Mouse (Mus musculus) ES-E14 (cell line): ENCODE measurements around the gene Pprc1. TPM values are rescaled to one million over a fixed set of nuclear protein-coding genes. Genes with fewer than 3 reads are reported as not detected.

Source experiments
- DNase-seq: peaks from one replicate; pipeline ENCODE4 v3.0.0-alpha.2; 2013; ENCODE audit warnings: low read depth, low spot score
- H3K27ac ChIP-seq: 2 replicates; pipeline ENCODE4 v1.5.1; 2012; ENCODE audit warnings: low read depth, mild to moderate bottlenecking, low read length, moderate library complexity, mixed read lengths; ENCODE audit not compliant: poor library complexity, insufficient read depth, severe bottlenecking
- H3K36me3 ChIP-seq: 2 replicates; pipeline ENCODE4 v1.6.1; 2012; ENCODE audit warnings: mild to moderate bottlenecking, low read length, moderate library complexity, mixed read lengths; ENCODE audit not compliant: control insufficient read depth, poor library complexity, insufficient read depth, severe bottlenecking
- H3K4me1 ChIP-seq, 2 experiments: fragments of 150-350 bp in 1 of 2; sonication (generic) in 1 of 2; 2 replicates each; pipeline ENCODE4 v1.6.1; 2012; ENCODE audit warnings: low read length in 2 of 2, mild to moderate bottlenecking in 1 of 2, mixed read lengths in 1 of 2; ENCODE audit not compliant: control insufficient read depth in 2 of 2, insufficient read depth in 2 of 2, poor library complexity in 1 of 2
- H3K4me3 ChIP-seq, 2 experiments: fragments of 150-350 bp in 1 of 2; sonication (generic) in 1 of 2; 2 replicates each; pipeline ENCODE4 v1.5.1; 2012; ENCODE audit warnings: low read length in 2 of 2, low read depth in 1 of 2, mild to moderate bottlenecking in 1 of 2, mixed read lengths in 1 of 2; ENCODE audit not compliant: insufficient read depth in 1 of 2, poor library complexity in 1 of 2, severe bottlenecking in 1 of 2
- H3K9ac ChIP-seq: 2 replicates; pipeline ENCODE4 v1.6.1; 2012; ENCODE audit warnings: low read depth, mild to moderate bottlenecking, low read length, mixed read lengths; ENCODE audit not compliant: poor library complexity, insufficient read depth, severe bottlenecking
- H3K9me3 ChIP-seq: fragments of 150-350 bp; sonication (generic); 2 replicates; pipeline ENCODE4 v1.6.1; 2012; ENCODE audit warnings: low read depth, mild to moderate bottlenecking, low read length; ENCODE audit not compliant: control insufficient read depth, insufficient read depth
- CHD2 ChIP-seq: IDR thresholded peaks from 2 replicates; pipeline ENCODE4 v1.6.1; 2014; ENCODE audit warnings: mild to moderate bottlenecking, low read depth, low read length, inconsistent platforms
- HCFC1 ChIP-seq: IDR thresholded peaks from 2 replicates; pipeline ENCODE4 v1.6.1; 2012; ENCODE audit warnings: low read length, inconsistent platforms, borderline replicate concordance; ENCODE audit not compliant: insufficient read depth
- MAFK ChIP-seq: IDR thresholded peaks from 2 replicates; pipeline ENCODE4 v1.6.1; 2014; ENCODE audit warnings: mild to moderate bottlenecking, low read depth, low read length, inconsistent platforms; ENCODE audit not compliant: insufficient read depth
- ZC3H11A ChIP-seq: IDR thresholded peaks from 2 replicates; pipeline ENCODE4 v1.6.1; 2012; ENCODE audit warnings: low read depth, mild to moderate bottlenecking, inconsistent platforms, low read length, borderline replicate concordance
- ZNF384 ChIP-seq: IDR thresholded peaks from 2 replicates; pipeline ENCODE4 v1.6.1; 2012; ENCODE audit warnings: low read depth, low read length, inconsistent platforms
- in situ Hi-C, 2 experiments: fragments of 600-800 bp; cut with MboI; formaldehyde crosslinking; loops; one replicate each; pipeline ENCODE4 v1.15.1; 2025; ENCODE audit warnings: low sequenced_read_pairs in 2 of 2, inconsistent platforms in 1 of 2; ENCODE audit not compliant: unreplicated experiment in 2 of 2
- total RNA-seq: library from RNA; depleted of rRNA; stranded (reverse); fragments of 300-350 nt; gene quantifications from 2 replicates; pipeline ENCODE4 v1.2.3, GENCODE M21; 2012

Gene Pprc1
- total RNA-seq, 1 experiment = 68.4 TPM

DNA sequence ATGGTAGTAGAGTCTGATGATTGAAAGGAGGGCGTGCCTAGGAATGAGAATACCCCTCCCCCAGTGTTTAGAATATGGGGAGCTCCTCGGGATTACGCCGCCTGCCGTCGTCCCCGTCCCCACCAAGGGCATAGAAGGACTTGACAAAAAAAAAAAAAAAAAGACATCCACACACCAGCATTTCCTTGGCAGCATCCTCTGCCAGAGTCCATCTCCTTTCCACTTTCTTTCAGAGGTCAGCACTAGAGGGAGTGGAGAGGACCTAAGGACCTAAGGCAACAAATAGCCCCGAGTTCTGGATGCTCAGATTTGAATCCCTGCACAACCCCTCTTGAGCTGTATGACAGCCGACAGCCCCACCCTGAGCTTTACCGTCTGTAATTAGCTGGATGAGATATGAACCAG lies 1.9 kb downstream of the Pprc1 start:
- Histone ChIP-seq H3K36me3 (no peaks in the 10 kb centered on the region), H3K4me1 (peaks cover 4 to 16% of the 10 kb centered on the region in 2 experiments; a peak in 3 of 4 replicates), H3K27ac (peak overlapping the region; percentile 93), H3K4me3 (peak overlapping the region in 1 of 2 experiments; percentile 68; a peak in 3 of 4 replicates), H3K9ac (no peak overlapping the region), H3K9me3 (no peaks in the 10 kb centered on the region)
- TF ChIP-seq ZNF384 (peak; percentile 85), HCFC1 (no peak)
- no peak for DNase-seq
- in situ Hi-C loops = no loop called here

DNA sequence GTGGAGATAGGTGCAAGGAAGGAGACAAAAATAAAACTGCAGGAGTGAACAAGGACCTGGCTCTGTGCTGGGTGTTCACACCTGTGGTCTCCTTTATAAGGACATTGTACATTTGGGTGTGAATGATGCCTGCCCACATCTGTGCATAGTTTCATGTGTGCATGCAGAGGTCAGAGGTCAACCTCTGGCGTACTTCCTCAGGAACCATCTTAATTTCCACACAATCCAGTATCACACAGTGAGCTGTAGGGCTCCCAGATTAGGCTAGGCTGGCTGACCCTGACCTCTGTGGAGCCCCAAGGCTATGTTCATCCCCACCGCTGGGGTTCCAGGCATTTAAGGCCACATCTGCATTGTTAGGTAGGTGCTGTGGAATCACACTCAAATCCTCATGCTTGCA lies 2.7 kb downstream of the Pprc1 start:
- Histone ChIP-seq H3K36me3 (no peaks in the 10 kb centered on the region), H3K4me1 (peaks cover 4 to 16% of the 10 kb centered on the region in 2 experiments; a peak in 3 of 4 replicates), H3K27ac (peak overlapping the region; percentile 93), H3K4me3 (no peak overlapping the region), H3K9ac (no peak overlapping the region), H3K9me3 (no peaks in the 10 kb centered on the region)
- TF ChIP-seq MAFK (no peak), ZNF384 (no peak), CHD2 (no peak), HCFC1 (no peak), ZC3H11A (no peak)
- in situ Hi-C loops = no loop called here
- DNase-seq = no peak

DNA sequence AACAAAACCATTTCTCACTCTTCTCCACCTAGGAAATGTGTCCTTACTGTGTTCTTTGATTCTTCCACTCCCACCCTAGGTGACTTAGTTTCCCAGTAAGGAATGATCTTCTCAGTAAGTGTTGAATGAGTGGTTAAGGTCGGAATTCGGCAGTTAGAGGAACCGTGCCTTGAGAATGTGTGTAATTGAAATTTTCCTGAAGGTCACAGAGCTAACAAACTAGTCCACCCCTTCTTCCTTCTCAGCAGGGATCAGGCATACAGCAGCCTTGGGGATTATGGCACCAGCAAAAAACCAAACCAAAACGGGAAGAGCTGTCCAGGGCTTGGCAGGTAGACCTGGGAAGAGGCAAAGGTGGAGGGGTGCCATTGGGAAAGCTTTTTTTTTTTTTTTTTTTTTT lies 4.4 kb downstream of the Pprc1 start:
- no peak for DNase-seq
- in situ Hi-C loops = no loop called here
- H3K9me3 ChIP-seq = no peaks in the 10 kb centered on the region
- peaks cover 4 to 15% of the 10 kb centered on the region in 2 experiments; a peak in 3 of 4 replicates for H3K4me1 ChIP-seq
- no peak overlapping the region for H3K4me3 ChIP-seq
- H3K36me3 ChIP-seq = no peaks in the 10 kb centered on the region
- H3K27ac ChIP-seq = no peak overlapping the region; the same call in 1 of the 2 replicates
- no peak overlapping the region for H3K9ac ChIP-seq
- TF ChIP-seq HCFC1 = no peak
- TF ChIP-seq MAFK = no peak
- TF ChIP-seq ZNF384 = no peak
- no peak for TF ChIP-seq ZC3H11A
- no peak for TF ChIP-seq CHD2

DNA sequence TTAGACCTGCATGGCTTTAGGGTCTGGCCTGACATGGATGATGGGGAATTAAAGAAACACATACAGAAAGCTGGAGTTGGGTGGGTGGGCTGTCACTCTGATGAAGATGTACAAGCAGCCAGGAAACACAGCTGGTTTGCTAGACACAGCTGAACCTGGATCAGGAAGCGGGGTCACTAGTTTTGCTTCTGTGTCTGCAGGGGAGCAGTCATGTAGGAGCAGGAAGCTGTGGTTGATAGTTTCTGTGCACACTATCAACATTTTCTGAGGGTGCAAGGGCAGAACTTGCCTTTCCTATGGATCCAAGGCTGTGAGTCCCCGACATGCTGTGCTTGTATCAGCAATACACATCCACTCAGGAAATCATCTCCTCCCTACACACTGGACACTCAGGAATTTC lies 5.8 kb downstream of the Pprc1 start:
- Histone ChIP-seq H3K4me3 (no peak overlapping the region), H3K9ac (no peak overlapping the region), H3K36me3 (no peaks in the 10 kb centered on the region), H3K27ac (no peak overlapping the region), H3K9me3 (no peaks in the 10 kb centered on the region), H3K4me1 (peaks cover 4 to 15% of the 10 kb centered on the region in 2 experiments; a peak in 3 of 4 replicates)
- no peak for DNase-seq
- TF ChIP-seq ZC3H11A (no peak), ZNF384 (no peak), HCFC1 (no peak), MAFK (no peak), CHD2 (no peak)
- in situ Hi-C loops = no loop called here
